Mouse (Mus musculus) retina, postnatal 7 days (tissue): ENCODE results near the gene Gm13128.
"Not testable (repeated sequence)": the region's sequence is repeated elsewhere in the genome, so short reads cannot be mapped to it uniquely, and the experiment has no call there.

Experiments used
- DNase-seq: peaks from one replicate; pipeline ENCODE4 v3.0.0-alpha.2; 2012; ENCODE audit warnings: low read depth, low spot score

Gm13128 gene

GRCm38 (mm10) chr4:144329949-144330348 lies at the start of gene Gm13128:
Gene Gm13128 (plus strand): TSS chr4:144330249.
- not testable (repeated sequence) for DNase-seq

GRCm38 (mm10) chr4:144280388-144280787 lies 49.7 kb upstream of the Gm13128 start, which contains the start of gene Pramel5:
Gene Pramel5 (minus strand): TSS chr4:144280488.
- DNase-seq, result not testable (repeated sequence)

GRCm38 (mm10) chr4:144299414-144299813 lies 30.6 kb upstream of the Gm13128 start:
- DNase-seq, result not testable (repeated sequence)

- DNase-seq, result not testable (repeated sequence)
These were observed 17.2 kb upstream of the Gm13128 start for GRCm38 (mm10) chr4:144312666-144313460.

- not testable (repeated sequence) for DNase-seq
These were observed 5.8 kb downstream of the Gm13128 start for GRCm38 (mm10) chr4:144335856-144336255.

GRCm38 (mm10) chr4:144357642-144358041 lies 27.6 kb downstream of the Gm13128 start, which contains the start of gene Gm13119:
Gene Gm13119 (plus strand): TSS chr4:144357942.
- not testable (repeated sequence) for DNase-seq

GRCm38 (mm10) chr4:144377911-144378310 lies 47.9 kb downstream of the Gm13128 start, which contains the start of gene Pramef20:
Gene Pramef20 (minus strand): TSS chr4:144377933.
- no peak for DNase-seq
